Mouse (Mus musculus): ENCODE data around the gene Zbtb20.

Gene Zbtb20

DNA sequence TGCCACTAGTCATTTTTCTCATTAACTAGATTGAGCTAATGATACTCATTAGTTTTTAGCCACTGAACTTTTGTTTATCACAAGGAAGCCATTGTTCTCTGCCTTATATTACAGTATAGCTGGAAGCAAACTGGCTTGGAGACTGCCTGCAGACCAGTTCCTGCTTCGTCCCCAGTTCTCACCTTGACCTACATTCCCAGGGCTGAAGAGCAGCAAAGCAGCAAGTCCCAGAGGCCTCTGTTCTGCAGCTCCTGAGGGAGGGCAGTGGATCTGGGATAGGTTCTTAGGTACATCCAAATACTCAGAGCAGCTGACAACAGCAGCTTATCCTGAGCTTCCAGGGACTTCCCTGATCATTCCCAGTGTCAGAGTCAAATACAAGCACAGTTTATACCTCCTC is 652.6 kb downstream of the Zbtb20 start:
- no peak for DNase-seq (ENCODE audit: low spot score)

DNA sequence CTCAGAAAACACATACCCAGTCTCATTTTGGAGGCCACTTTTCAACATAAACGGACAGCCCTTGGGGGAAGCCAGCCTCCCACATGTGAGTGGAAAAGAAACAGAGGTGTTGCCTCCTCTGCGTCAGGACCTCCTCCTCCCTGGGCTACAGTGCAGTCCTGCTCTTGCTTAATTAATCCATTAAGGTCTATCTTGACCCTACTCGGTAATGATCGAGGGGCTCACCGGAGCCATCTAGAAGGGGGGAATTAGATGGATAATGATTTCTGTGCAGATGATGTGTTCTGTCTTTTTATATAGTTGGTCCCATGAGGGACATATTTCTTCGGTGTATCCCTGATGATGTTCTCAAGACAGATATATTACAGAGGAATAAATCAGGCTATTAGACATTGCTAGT is 655.6 kb downstream of the Zbtb20 start:
- DNase-seq (ENCODE audit: low spot score): no peak

DNA sequence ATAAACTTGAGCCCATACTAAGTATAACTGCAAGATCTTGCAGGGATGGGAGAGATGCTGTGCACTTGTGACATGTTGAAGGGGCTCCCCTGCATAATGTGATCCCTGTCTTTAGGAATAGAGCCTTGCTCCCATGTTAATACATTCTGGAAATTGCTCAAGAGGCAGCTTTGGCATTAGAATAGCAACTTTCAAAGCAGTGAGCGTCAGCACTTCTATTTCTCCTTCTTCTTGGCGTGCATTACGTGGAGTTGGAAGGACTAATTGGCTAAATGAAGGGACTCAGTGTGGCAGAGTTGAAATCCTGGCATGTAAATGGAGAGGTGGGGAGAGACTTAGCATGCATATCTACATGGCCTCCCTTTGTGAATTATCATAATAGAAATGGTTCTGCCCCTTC is 658.4 kb downstream of the Zbtb20 start:
- no peak for DNase-seq (ENCODE audit: low spot score)

DNA sequence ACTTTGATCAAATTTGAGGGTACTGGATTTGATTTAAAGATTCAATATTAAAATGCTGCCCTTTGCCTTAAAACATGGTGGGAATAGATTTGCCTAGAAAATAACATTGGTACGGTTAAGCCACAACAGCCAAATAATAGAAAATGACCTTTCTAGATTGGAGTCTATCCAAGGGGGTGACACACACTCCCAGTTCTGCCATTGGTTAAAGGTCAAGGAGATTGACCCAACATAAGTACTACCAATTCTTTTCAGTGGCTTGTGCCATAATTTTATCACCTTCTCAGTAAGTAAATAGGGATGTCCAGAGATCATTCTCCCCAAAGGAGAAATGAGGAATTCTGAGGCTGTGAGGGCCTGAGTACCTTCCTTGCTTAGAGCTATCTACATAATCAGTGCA is 660.2 kb downstream of the Zbtb20 start:
- no peak for DNase-seq (ENCODE audit: low spot score)

DNA sequence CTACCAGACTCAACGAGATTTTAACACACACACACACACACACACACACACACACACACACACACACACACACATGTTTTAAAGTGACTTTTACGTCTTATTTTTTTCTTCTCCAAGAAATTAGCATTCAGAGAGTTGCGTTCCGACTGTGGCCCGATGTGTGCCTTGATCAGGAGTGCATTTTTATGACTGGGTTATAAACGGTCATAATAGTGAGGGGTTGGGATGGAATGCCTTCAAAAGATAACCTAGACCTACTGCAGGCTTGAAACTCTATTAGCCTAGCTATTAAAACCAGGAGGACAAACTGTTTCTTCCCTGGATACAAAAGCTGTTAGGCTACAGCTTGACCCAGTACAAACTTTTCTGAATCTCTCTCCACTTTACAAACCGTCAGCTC is 661.5 kb downstream of the Zbtb20 start:
- DNase-seq (ENCODE audit: low spot score): no peak

DNA sequence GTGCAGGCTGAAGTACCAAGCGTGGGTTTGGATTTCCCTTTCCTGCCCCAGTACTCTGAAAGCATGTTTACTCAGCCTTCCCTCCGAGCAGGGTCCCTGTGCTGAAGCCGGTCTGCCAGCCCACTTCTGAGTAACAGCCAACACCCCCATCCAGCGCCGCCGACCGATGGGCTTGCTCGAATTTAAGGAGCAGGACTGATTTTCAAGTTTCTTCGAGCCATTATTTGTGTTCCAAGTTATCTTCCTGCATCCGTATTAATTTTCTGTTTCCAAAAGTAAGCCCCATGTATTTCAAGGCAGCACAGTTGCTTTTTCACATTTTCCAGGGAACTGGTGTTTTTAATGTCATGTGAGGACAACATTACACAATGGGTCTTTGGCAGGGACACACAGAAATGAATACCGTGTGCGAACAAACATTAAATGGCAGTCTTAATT is 664.0 kb downstream of the Zbtb20 start:
- no peak for DNase-seq (ENCODE audit: low spot score)

DNA sequence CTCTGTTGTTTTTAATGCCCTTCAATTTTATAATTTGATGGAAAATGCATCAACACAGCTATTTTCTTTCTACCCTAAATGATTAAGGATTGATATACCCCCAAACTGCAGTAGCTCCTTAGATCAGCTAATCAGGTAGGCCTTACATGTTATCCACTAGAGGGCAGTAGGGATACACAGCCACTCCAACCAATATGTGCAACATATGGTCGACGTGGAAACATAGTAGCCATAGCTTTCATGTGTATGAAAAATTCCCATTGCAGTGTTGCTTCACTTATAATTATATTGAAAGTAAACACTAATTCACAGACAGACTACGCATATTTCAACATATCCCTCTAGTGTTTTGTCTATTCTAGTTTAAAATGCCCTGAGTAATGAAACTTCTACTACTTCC is 664.4 kb downstream of the Zbtb20 start:
- no peak for DNase-seq (ENCODE audit: low spot score)

DNA sequence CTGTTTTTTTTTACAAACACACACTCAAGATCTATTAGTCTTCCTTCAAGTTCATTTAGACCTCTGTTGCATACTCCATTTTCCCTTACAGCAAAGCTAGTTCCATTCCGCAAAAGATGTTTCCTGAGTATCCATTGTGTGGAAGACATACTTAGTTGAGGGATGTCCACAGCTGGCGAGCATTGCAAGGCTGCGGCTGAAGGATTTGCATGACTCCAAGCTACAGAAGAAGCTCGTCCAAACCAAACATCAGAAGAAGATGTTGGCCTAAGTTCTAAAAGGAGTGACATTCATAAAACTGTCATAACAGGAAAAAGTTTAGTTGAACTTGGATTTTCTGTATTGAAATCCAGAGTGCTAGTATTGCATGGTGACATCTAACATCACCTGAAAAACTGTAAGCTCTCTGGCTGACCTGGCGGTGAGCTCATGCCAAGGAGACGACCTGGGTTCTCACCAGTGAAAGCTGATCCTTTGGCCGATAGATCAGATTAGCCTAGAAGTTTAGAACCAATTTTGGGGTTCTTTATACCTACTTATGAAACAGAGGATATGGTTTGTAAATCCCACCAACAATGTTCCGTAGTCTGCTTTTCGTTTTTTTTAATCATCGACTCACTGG is 665.0 kb downstream of the Zbtb20 start:
- no peak for DNase-seq (ENCODE audit: low spot score)

DNA sequence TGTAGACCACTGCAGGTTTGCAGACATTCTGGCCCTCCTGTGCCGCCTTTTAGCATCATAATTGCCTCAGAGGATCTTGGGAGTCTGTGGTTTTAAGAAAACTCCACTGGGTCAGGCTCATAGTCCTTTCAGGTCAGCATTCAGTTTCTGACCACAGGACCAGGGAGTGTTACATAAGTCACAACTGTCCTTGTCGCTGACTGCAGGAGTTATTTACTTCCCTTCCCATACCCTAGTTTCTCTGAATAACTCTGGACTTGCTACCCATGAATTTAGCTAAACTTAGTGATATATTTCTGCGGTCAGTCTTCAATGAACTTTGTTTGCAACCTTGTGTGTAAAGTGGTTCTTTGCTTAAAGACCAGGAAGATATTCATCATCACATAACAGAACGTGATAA is 669.6 kb downstream of the Zbtb20 start:
- DNase-seq (ENCODE audit: low spot score): no peak

DNA sequence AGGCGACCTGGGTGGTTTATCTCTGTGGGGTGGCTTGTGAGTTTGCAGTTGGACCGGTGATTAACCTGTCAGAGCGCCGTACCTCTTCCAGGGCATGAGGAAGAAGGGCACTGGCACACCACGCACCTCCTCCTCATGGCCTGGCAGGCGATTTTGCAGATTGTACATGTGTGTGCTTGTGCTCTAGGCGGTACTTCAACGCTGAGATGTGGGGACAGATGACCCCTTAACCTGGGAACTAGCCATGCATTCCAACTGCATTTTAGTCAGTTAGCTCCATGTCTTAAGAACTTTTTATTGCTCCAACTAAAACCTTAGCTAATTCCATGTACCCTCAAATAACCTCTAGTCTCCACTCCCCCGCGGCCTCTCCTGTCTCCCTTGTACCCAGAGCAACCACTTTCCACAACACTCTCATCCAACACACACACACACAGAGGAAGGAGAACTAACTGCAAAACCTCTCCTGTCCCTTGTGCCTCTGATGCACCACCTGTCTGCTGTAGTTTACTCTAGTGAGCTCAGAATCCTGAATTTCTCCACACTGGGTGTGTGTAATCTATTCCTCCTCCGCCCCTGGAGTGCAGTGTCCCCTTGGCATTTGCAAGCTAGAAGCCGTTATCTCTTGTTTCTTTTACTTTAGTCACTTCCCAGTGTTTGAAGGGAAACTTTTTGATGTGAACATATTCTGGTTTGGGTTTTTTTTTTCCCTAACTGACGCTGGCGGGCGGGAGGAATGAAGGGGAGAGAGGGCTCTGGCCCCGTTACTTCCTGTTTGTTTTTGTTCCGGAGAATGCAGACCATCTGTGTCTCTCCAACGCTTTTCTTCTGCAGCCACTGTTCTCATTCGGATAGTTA is 671.9 kb downstream of the Zbtb20 start:
- no peak for DNase-seq (ENCODE audit: low spot score)

DNA sequence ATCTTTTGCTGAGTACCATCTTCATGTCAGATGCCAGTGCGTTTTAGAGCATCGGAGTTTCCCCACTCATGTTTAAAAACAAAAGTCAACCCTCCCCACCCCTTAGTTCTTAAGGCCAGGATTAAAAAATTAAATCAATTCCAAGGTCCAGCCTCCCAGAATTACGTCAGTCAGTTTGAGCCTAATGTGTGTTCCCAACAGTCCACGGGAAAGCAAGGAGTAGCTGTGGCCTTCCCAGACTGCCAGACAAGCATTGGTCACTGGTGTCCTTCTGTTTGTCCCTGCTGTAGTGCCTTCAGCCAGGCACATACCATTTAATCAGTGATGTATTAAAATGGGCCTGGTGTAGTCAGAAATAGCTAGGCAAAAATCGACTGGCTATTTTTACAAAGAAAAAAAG is 673.1 kb downstream of the Zbtb20 start:
- DNase-seq (ENCODE audit: low spot score): no peak

DNA sequence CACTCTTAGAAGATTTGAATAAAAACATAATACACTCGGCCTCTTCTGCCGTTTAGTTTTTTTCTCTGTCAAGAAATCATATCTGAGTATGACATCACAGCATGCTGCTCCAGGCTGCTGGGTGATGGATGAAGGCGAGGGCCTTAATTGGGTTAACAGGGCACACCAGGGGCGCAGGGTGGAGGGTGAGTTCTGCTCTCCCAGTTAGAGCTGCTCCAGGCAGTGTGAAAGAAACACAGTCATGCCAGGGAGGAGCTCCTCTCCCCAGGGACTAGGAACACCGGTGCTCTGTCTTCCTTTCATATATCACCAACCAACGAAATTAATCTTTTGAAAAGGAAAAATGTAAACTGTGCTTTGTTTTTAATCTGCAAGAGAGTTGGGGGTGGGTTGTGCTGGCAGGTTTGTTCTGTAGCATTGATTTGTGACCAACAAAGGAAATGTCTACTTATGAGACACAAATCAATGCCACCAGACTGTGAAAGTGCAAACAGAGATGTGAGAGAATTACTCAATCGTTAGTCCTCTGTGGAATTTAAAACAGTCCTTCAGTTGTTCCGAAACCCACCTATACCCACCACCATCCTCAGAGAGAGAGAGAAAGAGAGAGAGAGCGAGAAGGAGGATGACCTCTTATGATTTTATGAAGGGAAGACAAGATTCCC is 673.9 kb downstream of the Zbtb20 start:
- no peak for DNase-seq (ENCODE audit: low spot score)

DNA sequence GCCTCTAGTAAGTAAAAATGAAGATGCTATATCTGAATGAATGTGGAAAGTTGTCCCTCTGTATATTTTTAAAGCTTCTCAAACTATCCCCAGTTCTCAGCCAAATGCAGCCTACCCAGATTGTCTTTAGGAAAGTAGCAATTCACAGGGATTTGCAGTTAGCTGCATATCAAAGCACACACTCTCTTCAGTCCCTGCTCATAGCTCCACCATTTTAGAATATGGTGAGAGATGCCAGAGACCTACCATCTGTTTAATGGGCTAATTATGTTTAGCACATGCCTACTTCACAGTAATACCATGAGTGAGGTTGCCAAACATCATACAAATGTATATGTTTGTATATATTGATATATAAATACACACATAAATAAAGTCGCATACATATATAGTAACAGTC is 676.8 kb downstream of the Zbtb20 start:
- DNase-seq (ENCODE audit: low spot score): no peak

DNA sequence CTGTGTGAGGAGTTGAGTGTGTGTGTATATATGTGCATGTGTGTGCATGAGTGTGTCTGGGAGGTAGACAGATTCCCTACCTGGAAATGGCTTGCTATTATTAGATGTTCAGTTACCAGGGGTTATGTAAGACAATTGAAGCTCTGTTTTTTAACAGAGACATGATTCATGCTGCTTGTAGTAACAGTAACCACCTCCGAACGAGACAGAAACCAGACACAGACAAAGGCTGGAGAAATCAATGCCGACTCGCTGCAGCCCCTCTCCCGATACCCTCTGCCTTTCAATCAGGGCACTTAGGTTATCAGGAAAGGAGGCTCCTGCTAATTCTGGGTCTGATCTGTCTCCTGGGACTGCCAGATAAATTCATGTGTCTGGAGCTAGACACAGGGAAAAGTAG is 681.7 kb downstream of the Zbtb20 start:
- no peak for DNase-seq (ENCODE audit: low spot score)

DNA sequence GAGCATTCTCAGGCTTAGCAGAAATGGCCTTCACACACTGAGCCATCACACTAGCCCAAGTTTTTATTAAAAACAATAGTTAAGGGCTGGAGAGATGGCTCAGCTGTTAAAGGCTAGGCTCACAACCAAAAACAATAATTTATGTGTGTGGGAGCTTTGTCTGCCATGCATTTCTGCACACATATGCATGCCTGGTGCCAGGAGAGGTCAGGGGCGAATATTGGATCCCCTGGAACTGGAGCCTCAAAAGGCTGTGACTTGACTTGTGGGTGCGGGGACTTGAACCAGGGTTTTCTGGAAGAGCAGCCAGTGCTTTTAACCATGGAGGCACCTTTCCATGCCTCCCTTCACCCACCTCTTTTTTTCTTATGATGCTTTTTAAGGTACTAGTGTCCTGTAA is 685.6 kb downstream of the Zbtb20 start:
- DNase-seq (ENCODE audit: low spot score): no peak

DNA sequence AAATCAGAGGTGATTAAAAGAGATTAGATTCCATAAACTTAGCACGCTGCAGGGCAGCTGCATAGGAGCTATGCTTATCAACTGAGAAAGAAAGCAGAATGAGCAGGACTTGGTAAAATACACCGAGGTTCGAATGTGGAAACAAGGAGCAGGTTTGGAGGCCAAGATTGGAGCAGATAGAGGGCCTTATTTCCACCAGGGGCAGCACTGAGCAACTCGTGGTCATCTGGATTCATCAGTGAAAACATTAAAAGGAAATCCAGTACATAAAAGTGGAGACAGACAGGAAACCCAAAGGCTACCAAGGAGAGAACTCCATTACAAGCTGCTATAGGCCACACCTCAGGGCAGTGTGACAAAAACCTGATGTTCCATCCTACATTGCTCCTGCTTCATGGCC is 686.3 kb downstream of the Zbtb20 start:
- DNase-seq (ENCODE audit: low spot score): no peak

DNA sequence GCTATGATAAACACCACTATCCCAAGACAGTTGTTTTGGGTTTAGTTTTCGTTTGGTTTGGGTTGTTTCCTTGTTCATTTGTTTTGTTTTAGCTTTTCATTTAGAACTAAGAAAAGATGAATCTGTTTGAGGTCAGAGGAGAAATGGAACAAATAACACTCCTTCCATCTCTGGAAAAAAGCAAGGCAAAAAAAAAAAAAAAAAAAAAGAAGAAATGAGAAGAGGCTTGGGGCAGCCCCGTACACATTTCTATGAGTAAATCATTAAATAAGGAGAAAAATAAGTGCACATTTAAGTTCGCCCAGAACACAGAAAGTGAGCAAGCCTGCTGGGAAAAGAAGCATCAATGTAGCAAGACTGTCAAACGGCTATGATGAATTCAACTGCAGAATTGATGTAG is 690.2 kb downstream of the Zbtb20 start:
- DNase-seq (ENCODE audit: low spot score): no peak

DNA sequence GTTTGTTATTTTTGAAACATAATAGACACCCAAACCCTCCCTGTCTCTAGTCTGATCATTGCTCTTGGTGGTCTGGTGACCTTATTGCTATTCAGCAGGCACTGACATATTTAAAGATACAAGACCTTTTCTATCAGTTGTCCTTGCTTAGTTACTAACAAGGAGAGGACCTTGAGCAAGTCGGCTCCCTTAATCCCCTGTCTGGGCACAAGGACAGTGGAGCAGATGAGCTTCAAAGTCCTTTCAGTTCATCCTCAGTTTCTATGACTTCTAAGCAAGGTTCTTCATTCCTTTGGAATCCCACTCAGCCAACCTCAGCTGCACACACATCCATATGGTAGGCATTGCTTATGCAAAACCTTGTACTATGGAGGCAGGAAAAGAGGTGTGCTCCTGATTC is 690.8 kb downstream of the Zbtb20 start:
- DNase-seq (ENCODE audit: low spot score): no peak

DNA sequence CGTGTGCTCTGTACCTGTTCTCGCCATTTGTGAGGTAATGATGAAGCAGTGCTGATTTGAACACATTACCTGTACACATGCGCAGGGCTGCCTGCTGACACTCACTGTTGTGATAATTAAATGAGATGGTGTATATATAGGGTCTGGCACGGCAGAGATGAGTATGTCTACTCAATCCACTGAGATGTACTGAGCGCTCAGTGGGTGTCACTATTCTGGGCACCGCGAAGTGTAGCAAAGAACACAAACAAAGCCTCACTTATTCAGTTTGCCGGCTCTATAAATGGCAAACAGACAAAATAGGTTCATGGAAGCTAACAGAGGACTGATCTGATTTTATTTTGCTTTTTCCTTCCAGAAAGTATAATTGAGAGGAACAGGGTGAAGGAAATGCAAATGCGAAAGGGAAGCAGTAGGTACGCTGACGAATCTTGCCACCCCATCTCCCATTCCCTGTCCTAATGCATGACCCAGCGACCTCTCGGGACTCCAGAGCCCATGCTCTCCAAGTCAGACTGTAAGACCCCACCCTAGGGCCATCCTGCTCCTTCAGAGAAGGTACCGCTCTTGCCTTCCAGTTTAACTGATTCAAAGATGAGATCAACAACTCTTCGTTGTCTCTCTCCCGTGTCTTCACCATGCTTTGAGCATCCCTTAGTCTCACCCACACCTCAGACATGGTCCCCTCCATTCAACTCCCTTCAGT is 695.8 kb downstream of the Zbtb20 start:
- no peak for DNase-seq (ENCODE audit: low spot score)

DNA sequence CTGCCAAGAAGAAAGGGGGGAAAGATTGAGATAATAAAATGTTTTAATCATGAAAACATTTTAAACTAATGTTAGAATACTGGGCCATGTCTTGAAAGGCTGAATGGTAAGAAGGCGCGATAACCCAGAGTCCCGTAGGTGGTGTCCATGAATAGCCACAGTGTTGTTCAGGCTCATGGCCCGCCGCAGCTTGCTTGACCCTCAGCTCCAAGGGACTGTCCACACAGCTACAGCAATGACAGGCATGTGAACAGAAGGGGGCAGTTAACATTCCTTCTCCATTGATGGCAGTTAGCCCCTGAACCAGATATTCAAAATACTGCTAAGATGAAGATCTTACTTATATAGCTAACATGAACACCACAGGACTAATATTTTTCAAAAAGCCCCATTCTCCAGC is 696.5 kb downstream of the Zbtb20 start:
- no peak for DNase-seq (ENCODE audit: low spot score)

DNA sequence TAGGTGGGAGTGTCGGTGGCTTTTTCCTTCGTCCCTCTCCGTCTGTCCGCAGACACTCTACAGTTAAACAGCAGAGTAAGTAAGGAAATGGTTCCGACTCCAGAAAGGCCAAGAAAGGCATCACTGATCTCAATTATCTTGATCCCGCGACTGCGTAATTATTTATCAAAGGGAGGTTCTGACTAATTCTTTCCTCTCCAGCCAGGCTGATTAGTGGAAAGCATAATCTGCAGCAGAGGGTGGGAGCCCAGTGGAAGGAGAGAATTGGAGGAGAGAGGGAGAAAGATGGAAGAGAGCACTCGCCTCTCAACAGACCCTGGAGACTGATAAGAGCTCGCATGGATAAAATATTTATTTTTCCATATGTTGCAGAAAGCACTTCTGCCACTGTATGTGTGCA is 697.1 kb downstream of the Zbtb20 start:
- DNase-seq (ENCODE audit: low spot score): no peak

DNA sequence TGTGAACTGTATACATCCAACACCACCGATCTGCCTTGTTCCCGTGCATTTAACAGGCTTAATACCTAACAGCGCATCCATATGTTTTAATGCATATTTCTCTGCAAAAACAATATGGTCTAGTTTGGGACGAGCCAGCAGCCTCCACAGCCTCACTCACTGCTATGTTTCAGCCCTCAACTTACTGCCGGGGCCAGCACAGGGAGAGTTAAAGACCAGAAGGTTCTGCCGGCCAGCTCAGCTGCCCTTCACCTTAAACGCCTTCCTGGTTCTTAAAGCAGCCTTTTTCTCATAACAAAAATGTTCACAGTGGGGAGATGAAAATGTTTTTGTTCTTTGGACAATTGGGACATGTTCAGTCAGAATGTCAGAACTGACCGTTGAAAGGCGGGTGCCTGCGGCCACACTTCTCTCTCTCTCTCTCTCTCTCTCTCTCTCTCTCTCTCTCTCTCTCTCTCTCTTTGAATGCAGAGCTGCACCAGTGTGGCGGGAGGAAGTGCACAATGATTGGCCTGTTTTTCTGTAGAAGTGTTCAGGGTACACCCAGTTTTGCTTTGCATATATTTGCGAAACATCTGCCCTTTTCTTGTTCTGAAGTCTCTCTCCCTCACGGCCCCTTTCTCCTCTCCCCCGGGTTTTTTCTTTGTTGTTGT is 697.6 kb downstream of the Zbtb20 start:
- DNase-seq (ENCODE audit: low spot score): no peak

All from left cerebral cortex, adult 11 months (tissue).